Mouse (Mus musculus) layer of hippocampus, postnatal 14 days (tissue): ENCODE results near the gene Dnajc3. TPM values are rescaled to one million over a fixed set of nuclear protein-coding genes. Genes with fewer than 3 reads are reported as not detected.

ENCODE experiments used
- DNase-seq, 2 experiments: peaks; one replicate each; pipeline ENCODE4 v3.0.0; 2021 to 2022; ENCODE audit warnings: low spot score in 2 of 2, mixed read lengths in 1 of 2
- long read RNA-seq, 2 experiments: library from polyadenylated mRNA; stranded (forward); transcript quantifications; one replicate each; pipeline ENCODE4 v2.0.0; 2021
- total RNA-seq, 2 experiments: library from RNA; stranded (reverse); gene quantifications; 2 replicates each; pipeline ENCODE4 v1.2.3; 2021

Dnajc3 gene
- total RNA-seq = 10 to 100 TPM; 35.1 to 39.3 TPM
- long read RNA-seq, experiment 1, full-length matches to known transcripts = 60 of 75 reads
- long read RNA-seq, experiment 1, partial matches to known transcripts = 6 of 75 reads
- long read RNA-seq, experiment 1, other reads (novel, unspliced or antisense) = 9 of 75 reads
- long read RNA-seq, experiment 2, full-length matches to known transcripts = 44 of 68 reads
- long read RNA-seq, experiment 2, partial matches to known transcripts = 5 of 68 reads
- long read RNA-seq, experiment 2, other reads (novel, unspliced or antisense) = 19 of 68 reads

GRCm38 (mm10) chr14:118937533-118938492 is at the start of gene Dnajc3:
Gene Dnajc3, plus strand, starts transcription at chr14:118937976.
- DNase-seq = peak; percentile 99 to 100

- peak in 1 of 2 experiments; percentile 74 for DNase-seq
Observed at GRCm38 (mm10) chr14:118890101-118890500, 47.7 kb upstream of the Dnajc3 start.

GRCm38 (mm10) chr14:118895228-118895627 is 42.5 kb upstream of the Dnajc3 start:
- no peak for DNase-seq

- DNase-seq = no peak
Observed at GRCm38 (mm10) chr14:118895655-118896054, 42.1 kb upstream of the Dnajc3 start.

GRCm38 (mm10) chr14:118899940-118900339 is 37.8 kb upstream of the Dnajc3 start:
- DNase-seq = no peak

GRCm38 (mm10) chr14:118900911-118901310 is 36.9 kb upstream of the Dnajc3 start:
- DNase-seq = no peak

- no peak for DNase-seq
Observed at GRCm38 (mm10) chr14:118903397-118903796, 34.4 kb upstream of the Dnajc3 start.

- no peak for DNase-seq
Observed at GRCm38 (mm10) chr14:118903867-118904562, 33.8 kb upstream of the Dnajc3 start.

- no peak for DNase-seq
Observed at GRCm38 (mm10) chr14:118907592-118907991, 30.2 kb upstream of the Dnajc3 start.

- DNase-seq = no peak
Observed at GRCm38 (mm10) chr14:118909872-118910271, 27.9 kb upstream of the Dnajc3 start.

GRCm38 (mm10) chr14:118910332-118911222 is 27.2 kb upstream of the Dnajc3 start:
- peak; percentile 59 to 80 for DNase-seq

GRCm38 (mm10) chr14:118911521-118911920 is 26.3 kb upstream of the Dnajc3 start:
- DNase-seq = peak in 1 of 2 experiments; percentile 52

GRCm38 (mm10) chr14:118913651-118914050 is 24.1 kb upstream of the Dnajc3 start:
- no peak for DNase-seq

- no peak for DNase-seq
Observed at GRCm38 (mm10) chr14:118919025-118919424, 18.8 kb upstream of the Dnajc3 start.

GRCm38 (mm10) chr14:118920654-118921053 is 17.1 kb upstream of the Dnajc3 start:
- DNase-seq = no peak

- no peak for DNase-seq
Observed at GRCm38 (mm10) chr14:118922251-118922650, 15.5 kb upstream of the Dnajc3 start.

- no peak for DNase-seq
Observed at GRCm38 (mm10) chr14:118922667-118923184, 15.1 kb upstream of the Dnajc3 start.

- DNase-seq = peak; percentile 73 to 82
Observed at GRCm38 (mm10) chr14:118924673-118925615, 12.8 kb upstream of the Dnajc3 start, which contains the start of gene Dzip1. Gene Dzip1, minus strand, starts transcription at chr14:118925460.

- DNase-seq = no peak
Observed at GRCm38 (mm10) chr14:118928565-118928964, 9.2 kb upstream of the Dnajc3 start.
